Mouse (Mus musculus): ENCODE results near the gene Cdc42bpa.

The Cdc42bpa gene

GRCm38 (mm10) chr1:179960543-179960876 is 238 bp downstream of the Cdc42bpa start:
- in situ Hi-C loops (cut with MboI, MseI): no loop called here

GRCm38 (mm10) chr1:179960882-179961698 is 818 bp downstream of the Cdc42bpa start:
- in situ Hi-C loops (cut with MboI, MseI): no loop called here

GRCm38 (mm10) chr1:179961777-179962176 is 1.5 kb downstream of the Cdc42bpa start:
- in situ Hi-C loops (cut with MboI, MseI): no loop called here

- in situ Hi-C loops (cut with MboI, MseI): no loop called here
Measured at GRCm38 (mm10) chr1:179969776-179970428, 9.6 kb downstream of the Cdc42bpa start.

- in situ Hi-C loops (cut with MboI, MseI): no loop called here
Measured at GRCm38 (mm10) chr1:179975021-179975420, 14.7 kb downstream of the Cdc42bpa start.

- in situ Hi-C loops (cut with MboI, MseI): no loop called here
Measured at GRCm38 (mm10) chr1:179975645-179976275, 15.5 kb downstream of the Cdc42bpa start.

- in situ Hi-C loops (cut with MboI, MseI): no loop called here
Measured at GRCm38 (mm10) chr1:179977437-179977836, 17.2 kb downstream of the Cdc42bpa start.

GRCm38 (mm10) chr1:179978742-179979141 is 18.5 kb downstream of the Cdc42bpa start:
- in situ Hi-C loops (cut with MboI, MseI): no loop called here

GRCm38 (mm10) chr1:179981680-179982079 is 21.4 kb downstream of the Cdc42bpa start:
- in situ Hi-C loops (cut with MboI, MseI): no loop called here

- in situ Hi-C loops (cut with MboI, MseI): no loop called here
Measured at GRCm38 (mm10) chr1:179982183-179982582, 21.9 kb downstream of the Cdc42bpa start.

GRCm38 (mm10) chr1:179982933-179983332 is 22.7 kb downstream of the Cdc42bpa start:
- in situ Hi-C loops (cut with MboI, MseI): no loop called here

GRCm38 (mm10) chr1:179984171-179984570 is 23.9 kb downstream of the Cdc42bpa start:
- in situ Hi-C loops (cut with MboI, MseI): no loop called here

GRCm38 (mm10) chr1:179991660-179992235 is 31.5 kb downstream of the Cdc42bpa start:
- in situ Hi-C loops (cut with MboI, MseI): no loop called here

- in situ Hi-C loops (cut with MboI, MseI): no loop called here
Measured at GRCm38 (mm10) chr1:179992255-179992654, 32.0 kb downstream of the Cdc42bpa start.

GRCm38 (mm10) chr1:180008057-180008456 is 47.8 kb downstream of the Cdc42bpa start:
- in situ Hi-C loops (cut with MboI, MseI): no loop called here

GRCm38 (mm10) chr1:180013479-180013878 is 53.2 kb downstream of the Cdc42bpa start:
- in situ Hi-C loops (cut with MboI, MseI): no loop called here

GRCm38 (mm10) chr1:180018218-180018617 is 57.9 kb downstream of the Cdc42bpa start:
- in situ Hi-C loops (cut with MboI, MseI): no loop called here

- in situ Hi-C loops (cut with MboI, MseI): loop anchor here (10.0 kb wide), 1 partner anchor 567 kb away; no protein-coding TSS in a partner anchor
Measured at GRCm38 (mm10) chr1:180021463-180022296, 61.4 kb downstream of the Cdc42bpa start.

GRCm38 (mm10) chr1:180023512-180023911 is 63.2 kb downstream of the Cdc42bpa start:
- in situ Hi-C loops (cut with MboI, MseI): loop anchor here (10.0 kb wide), 1 partner anchor 569 kb away; no protein-coding TSS in a partner anchor

- in situ Hi-C loops (cut with MboI, MseI): loop anchor here (10.0 kb wide), 1 partner anchor 575 kb away; no protein-coding TSS in a partner anchor
Measured at GRCm38 (mm10) chr1:180029863-180030262, 69.6 kb downstream of the Cdc42bpa start.
